Mouse (Mus musculus): ENCODE measurements around the gene Trappc6a.

Gene Trappc6a

DNA sequence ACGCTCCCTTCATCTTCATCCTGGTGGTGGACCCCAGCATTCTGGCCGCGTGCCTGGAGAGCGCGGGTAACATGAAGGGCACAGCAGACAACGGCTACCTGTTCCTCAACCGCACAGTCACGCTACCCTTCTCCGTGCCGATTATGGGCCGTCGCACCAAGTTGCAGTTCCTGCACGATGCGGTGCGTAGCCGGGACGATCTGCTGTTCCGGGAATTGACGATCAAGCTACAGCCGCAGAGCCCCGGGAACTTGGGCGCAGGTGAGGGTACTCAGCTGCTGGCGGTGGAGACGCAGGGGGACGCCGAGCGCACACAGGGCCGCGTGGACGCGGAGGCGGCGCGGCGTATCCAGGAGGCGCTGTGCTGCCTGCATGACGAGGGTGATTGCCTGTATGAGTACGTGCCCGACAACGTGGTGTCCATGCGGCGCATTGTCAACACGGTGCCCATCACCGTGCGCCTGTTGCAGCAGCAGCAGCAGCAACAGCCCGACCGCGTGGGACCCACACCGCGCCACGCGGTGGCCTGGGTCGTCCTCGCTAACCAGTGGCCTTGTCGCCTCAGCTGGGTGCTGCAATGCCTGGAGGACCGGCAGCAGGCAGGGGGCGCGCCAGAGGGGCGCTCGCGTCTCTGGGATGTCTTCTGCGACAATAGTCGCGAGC is 15.7 kb downstream of the Trappc6a start:
- Histone ChIP-seq H3K9me3 (ENCODE audit: low read length) (no peaks in the 10 kb centered on the region), H3K4me1 (replicated peaks; ENCODE audit: low read depth, low read length) (peaks cover 32% of the 10 kb centered on the region), H3K36me3 (ENCODE audit: insufficient read depth, low read length) (peaks cover under 1% of the 10 kb centered on the region; the same call in 1 of the 2 replicates), H3K27me3 (ENCODE audit: insufficient read depth, low read length) (peaks cover 75% of the 10 kb centered on the region), H3K4me3 (replicated peaks; ENCODE audit: low read length) (peak overlapping the region; percentile 66)
- TF ChIP-seq CTCF (conservative IDR thresholded peaks at IDR 0.05; ENCODE audit: low read length) (no peak), POU5F1 (IDR thresholded peaks at IDR 0.05; ENCODE audit: borderline replicate concordance, low read length) (no peak), NANOG (IDR thresholded peaks at IDR 0.05; ENCODE audit: borderline replicate concordance, low read length) (no peak)

DNA sequence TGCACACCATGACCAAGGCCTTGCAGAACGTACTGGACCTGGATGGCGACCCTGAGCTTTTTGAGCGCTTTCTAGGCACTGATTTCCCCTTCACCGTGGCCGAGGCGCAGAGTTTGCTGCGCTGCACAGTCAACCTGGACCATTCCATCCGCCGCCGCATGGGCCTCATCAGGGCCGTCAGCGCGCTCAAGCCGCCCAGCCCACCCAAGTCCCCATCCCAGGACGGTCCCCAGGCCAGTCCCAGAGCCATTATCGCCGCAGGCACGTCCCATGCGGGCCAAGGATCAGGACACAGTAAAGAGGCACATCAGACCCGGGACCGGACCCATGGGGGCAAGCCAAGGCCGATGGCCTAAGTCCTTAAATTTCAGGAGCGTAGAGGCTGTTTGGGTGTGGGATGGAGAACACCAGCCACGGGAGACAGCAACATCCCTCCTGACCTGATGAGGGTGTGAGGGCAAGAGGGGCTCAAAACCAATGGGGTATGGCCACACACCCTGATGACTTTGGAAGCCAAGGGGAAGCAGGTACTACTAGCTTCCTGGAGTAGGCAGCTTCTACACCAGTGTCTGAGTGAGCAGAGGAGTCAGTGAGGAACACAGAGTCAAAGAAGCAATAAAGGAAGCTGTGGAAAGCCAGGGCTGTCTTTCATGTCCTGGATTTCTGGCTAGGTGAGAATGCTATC is 16.4 kb downstream of the Trappc6a start:
- Histone ChIP-seq H3K36me3 (ENCODE audit: insufficient read depth, low read length) (peaks cover 7% of the 10 kb centered on the region), H3K27me3 (ENCODE audit: insufficient read depth, low read length) (peaks cover 69% of the 10 kb centered on the region)
- TF ChIP-seq POU5F1 (IDR thresholded peaks at IDR 0.05; ENCODE audit: borderline replicate concordance, low read length) (no peak), NANOG (IDR thresholded peaks at IDR 0.05; ENCODE audit: borderline replicate concordance, low read length) (no peak), CTCF (conservative IDR thresholded peaks at IDR 0.05; ENCODE audit: low read length) (no peak)

DNA sequence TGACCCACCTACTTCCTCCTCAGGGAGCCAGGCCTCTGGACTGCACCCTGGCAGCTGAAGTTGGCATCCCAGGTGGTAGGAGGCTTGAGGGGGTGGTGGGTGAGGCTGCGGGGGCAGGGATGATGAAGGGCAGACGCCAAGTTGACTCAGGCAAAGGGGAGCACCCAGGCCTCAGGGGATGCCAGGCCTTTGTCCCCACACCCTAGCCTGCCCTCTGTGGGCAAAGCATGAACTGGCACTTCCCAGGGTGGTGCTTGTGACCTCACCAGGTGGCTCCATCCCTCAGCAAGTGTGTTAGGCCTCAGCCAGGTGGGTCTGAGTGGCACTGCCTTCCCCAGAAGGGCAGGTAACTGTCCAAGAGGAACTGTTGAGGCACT is 16.9 kb downstream of the Trappc6a start:
- H3K9me3 ChIP-seq (ENCODE audit: low read length), result no peaks in the 10 kb centered on the region
- H3K4me3 ChIP-seq (replicated peaks; ENCODE audit: low read length), result no peak overlapping the region
- H3K27me3 ChIP-seq (ENCODE audit: insufficient read depth, low read length), result peaks cover 63% of the 10 kb centered on the region
- H3K4me1 ChIP-seq (replicated peaks; ENCODE audit: low read depth, low read length), result peaks cover 32% of the 10 kb centered on the region
- H3K36me3 ChIP-seq (ENCODE audit: insufficient read depth, low read length), result peaks cover 8% of the 10 kb centered on the region
- TF ChIP-seq CTCF (conservative IDR thresholded peaks at IDR 0.05; ENCODE audit: low read length) (no peak), POU5F1 (IDR thresholded peaks at IDR 0.05; ENCODE audit: borderline replicate concordance, low read length) (no peak), NANOG (IDR thresholded peaks at IDR 0.05; ENCODE audit: borderline replicate concordance, low read length) (no peak)

More for the DNA sequence above, 16.4 kb downstream of the Trappc6a start:
- H3K4me3 ChIP-seq (replicated peaks; ENCODE audit: low read length), result peak overlapping the region; percentile 66
- H3K4me1 ChIP-seq (replicated peaks; ENCODE audit: low read depth, low read length), result peaks cover 32% of the 10 kb centered on the region
- H3K9me3 ChIP-seq (ENCODE audit: low read length), result no peaks in the 10 kb centered on the region

DNA sequence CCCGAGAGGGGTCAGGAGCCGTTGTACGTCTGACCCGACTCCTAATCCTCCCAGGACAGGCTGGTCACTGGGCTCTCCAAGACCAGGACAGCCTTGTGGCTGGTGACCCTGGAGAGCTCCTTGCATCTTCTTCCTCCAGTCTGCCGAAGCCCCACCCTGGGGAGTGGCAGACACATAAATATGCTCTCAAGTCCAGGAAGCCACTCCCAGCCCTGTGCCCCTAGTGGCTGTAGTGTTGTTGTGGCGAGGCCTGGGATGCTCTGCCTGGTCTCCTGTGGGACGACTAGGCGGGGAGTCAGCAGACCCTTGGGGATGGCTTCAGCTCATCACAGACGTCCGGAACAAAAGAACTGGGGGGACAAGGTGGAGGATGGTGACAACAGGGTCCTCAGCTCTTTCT is 22.9 kb downstream of the Trappc6a start:
- no peaks in the 10 kb centered on the region for H3K9me3 ChIP-seq (ENCODE audit: low read length)
- TF ChIP-seq NANOG (IDR thresholded peaks at IDR 0.05; ENCODE audit: borderline replicate concordance, low read length) (no peak), CTCF (conservative IDR thresholded peaks at IDR 0.05; ENCODE audit: low read length) (no peak), POU5F1 (IDR thresholded peaks at IDR 0.05; ENCODE audit: borderline replicate concordance, low read length) (no peak)
- H3K27me3 ChIP-seq (ENCODE audit: insufficient read depth, low read length), result 0 out of 2 replicates have a peak, but pooled peaks cover 5% of the 10 kb centered on the region
- H3K4me3 ChIP-seq (replicated peaks; ENCODE audit: low read length), result peak overlapping the region; percentile 17
- peaks cover 59% of the 10 kb centered on the region for H3K36me3 ChIP-seq (ENCODE audit: insufficient read depth, low read length)
- H3K4me1 ChIP-seq (replicated peaks; ENCODE audit: low read depth, low read length), result peaks cover 29% of the 10 kb centered on the region

DNA sequence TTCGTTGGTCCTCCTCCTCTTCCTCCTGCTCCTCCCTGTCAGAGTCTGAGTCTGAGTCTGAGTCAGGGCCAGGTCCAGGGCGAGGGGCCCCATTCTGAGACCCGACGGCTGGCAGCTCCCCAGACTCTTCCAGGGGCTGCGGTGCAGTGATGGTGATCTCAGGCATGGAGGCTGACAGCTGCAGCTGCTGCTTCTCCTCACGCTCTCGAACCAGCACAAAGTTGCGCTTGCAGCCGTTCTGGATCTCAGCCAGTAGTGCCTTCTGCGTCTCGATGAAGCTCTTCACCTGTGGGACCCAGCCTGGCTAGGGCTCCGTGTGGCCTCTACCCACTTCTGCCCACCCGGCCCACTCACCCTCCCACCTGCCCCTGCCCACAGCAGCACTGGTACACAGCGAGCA is 24.0 kb downstream of the Trappc6a start:
- Histone ChIP-seq H3K36me3 (ENCODE audit: insufficient read depth, low read length) (peaks cover 68% of the 10 kb centered on the region), H3K4me3 (replicated peaks; ENCODE audit: low read length) (peak overlapping the region; percentile 61), H3K9me3 (ENCODE audit: low read length) (peaks cover 12% of the 10 kb centered on the region; the same call in 1 of the 2 replicates), H3K4me1 (replicated peaks; ENCODE audit: low read depth, low read length) (peaks cover 29% of the 10 kb centered on the region), H3K27me3 (ENCODE audit: insufficient read depth, low read length) (no peaks in the 10 kb centered on the region)
- TF ChIP-seq NANOG (IDR thresholded peaks at IDR 0.05; ENCODE audit: borderline replicate concordance, low read length), result no peak
- TF ChIP-seq CTCF (conservative IDR thresholded peaks at IDR 0.05; ENCODE audit: low read length), result no peak
- no peak for TF ChIP-seq POU5F1 (IDR thresholded peaks at IDR 0.05; ENCODE audit: borderline replicate concordance, low read length)

DNA sequence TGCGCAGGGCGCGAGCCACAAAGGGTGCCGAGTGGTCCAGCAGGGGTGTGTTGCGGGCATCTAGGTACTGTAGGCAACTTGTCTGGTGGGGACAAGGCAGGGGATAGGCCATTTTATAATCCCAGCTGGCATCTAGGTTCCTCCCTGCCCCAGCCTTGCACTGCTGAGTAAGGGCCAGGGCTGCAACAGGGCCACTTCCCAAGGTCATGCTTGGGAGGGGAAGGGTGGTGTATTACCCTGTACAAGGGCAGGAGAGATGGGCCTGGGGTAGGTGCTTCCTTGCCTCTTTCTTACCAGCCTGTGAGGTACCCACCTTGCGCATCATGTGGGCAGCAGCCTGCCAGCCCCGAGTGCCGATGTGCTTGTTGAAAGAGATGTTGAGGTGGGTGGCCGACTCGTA is 26.5 kb downstream of the Trappc6a start:
- Histone ChIP-seq H3K4me1 (replicated peaks; ENCODE audit: low read depth, low read length) (peaks cover 29% of the 10 kb centered on the region), H3K4me3 (replicated peaks; ENCODE audit: low read length) (no peak overlapping the region), H3K27me3 (ENCODE audit: insufficient read depth, low read length) (no peaks in the 10 kb centered on the region), H3K36me3 (ENCODE audit: insufficient read depth, low read length) (peaks cover 74% of the 10 kb centered on the region), H3K9me3 (ENCODE audit: low read length) (peaks cover 36% of the 10 kb centered on the region)
- TF ChIP-seq NANOG (IDR thresholded peaks at IDR 0.05; ENCODE audit: borderline replicate concordance, low read length) (no peak), CTCF (conservative IDR thresholded peaks at IDR 0.05; ENCODE audit: low read length) (no peak), POU5F1 (IDR thresholded peaks at IDR 0.05; ENCODE audit: borderline replicate concordance, low read length) (no peak)

DNA sequence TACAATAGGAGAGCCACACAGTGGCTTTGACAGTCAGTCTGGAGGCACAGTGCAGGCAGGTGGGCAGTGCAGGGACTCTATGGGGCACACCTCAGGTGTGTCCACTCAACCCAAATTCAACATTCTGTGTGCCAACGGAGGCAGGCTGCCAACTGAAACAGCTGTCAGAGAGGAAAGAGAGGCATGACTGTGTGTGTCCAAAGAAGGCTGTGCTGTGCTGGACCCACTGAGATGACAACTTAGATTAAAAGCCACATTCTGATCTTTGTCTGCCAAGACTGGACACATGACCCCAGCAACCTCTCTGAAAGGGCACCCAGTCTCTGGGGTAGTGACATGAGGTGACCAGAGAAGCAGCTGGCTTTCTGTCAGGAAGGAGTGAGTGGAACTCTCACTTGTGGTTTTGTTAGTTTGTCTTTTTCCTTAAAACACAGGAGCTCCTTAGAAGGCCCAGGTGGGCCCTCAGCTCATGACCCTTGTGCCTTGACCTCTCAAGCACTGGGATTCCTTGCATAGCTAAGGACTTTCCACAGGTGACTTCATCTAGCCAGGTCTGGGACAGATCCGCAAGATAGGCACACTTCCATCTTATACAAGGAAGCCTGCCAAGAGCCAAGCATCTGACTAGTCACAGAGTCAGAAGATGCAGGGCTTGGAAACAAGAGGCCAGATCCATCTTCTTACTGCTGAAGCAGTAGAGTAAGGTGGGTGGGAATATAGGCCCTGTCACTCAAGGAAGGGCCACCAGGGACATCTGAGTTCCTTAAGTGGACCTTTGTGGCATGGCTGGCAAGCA is 32.8 kb downstream of the Trappc6a start:
- H3K27me3 ChIP-seq (ENCODE audit: insufficient read depth, low read length), result no peaks in the 10 kb centered on the region
- peaks cover 69% of the 10 kb centered on the region for H3K36me3 ChIP-seq (ENCODE audit: insufficient read depth, low read length)
- 0 out of 2 replicates have a peak overlapping the region, but pooled peaks have one; percentile 27 for H3K4me3 ChIP-seq (replicated peaks; ENCODE audit: low read length)
- no peak for TF ChIP-seq CTCF (conservative IDR thresholded peaks at IDR 0.05; ENCODE audit: low read length)
- TF ChIP-seq NANOG (IDR thresholded peaks at IDR 0.05; ENCODE audit: borderline replicate concordance, low read length), result no peak
- TF ChIP-seq POU5F1 (IDR thresholded peaks at IDR 0.05; ENCODE audit: borderline replicate concordance, low read length), result no peak
- peaks cover 77% of the 10 kb centered on the region for H3K9me3 ChIP-seq (ENCODE audit: low read length)
- no peaks in the 10 kb centered on the region for H3K4me1 ChIP-seq (replicated peaks; ENCODE audit: low read depth, low read length)

DNA sequence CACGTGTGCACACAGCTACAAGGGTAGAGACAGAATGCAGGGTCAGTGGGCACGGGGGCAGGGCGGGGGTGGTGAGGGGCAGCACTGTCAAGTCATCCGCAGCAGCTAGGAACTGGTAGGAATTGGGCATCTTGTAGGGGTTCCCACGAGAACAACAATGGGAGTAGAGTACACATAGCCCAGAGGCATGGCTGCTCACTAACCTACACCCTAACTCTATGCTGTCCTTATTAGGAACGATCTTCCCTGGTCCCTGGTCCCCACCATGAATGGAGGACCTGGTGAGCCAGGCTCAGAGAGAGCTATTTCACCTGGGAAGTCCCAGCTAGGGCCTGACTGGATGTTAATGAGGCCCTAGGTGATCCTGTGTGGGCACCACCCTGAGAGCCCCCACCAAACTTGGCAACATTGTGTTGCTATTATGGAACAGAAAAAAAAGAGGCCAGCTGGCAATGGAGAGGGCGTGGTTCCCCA is 33.5 kb downstream of the Trappc6a start:
- Histone ChIP-seq H3K4me1 (replicated peaks; ENCODE audit: low read depth, low read length) (no peaks in the 10 kb centered on the region), H3K27me3 (ENCODE audit: insufficient read depth, low read length) (no peaks in the 10 kb centered on the region), H3K9me3 (ENCODE audit: low read length) (peaks cover 70% of the 10 kb centered on the region), H3K4me3 (replicated peaks; ENCODE audit: low read length) (0 out of 2 replicates have a peak overlapping the region, but pooled peaks have one; percentile 27), H3K36me3 (ENCODE audit: insufficient read depth, low read length) (peaks cover 65% of the 10 kb centered on the region)
- TF ChIP-seq NANOG (IDR thresholded peaks at IDR 0.05; ENCODE audit: borderline replicate concordance, low read length), result no peak
- no peak for TF ChIP-seq POU5F1 (IDR thresholded peaks at IDR 0.05; ENCODE audit: borderline replicate concordance, low read length)
- TF ChIP-seq CTCF (conservative IDR thresholded peaks at IDR 0.05; ENCODE audit: low read length), result no peak

All from E14TG2a.4 (cell line).